Mouse (Mus musculus): ENCODE results near the gene BC017158. TPM values are rescaled to one million over a fixed set of nuclear protein-coding genes. Genes with fewer than 3 reads are reported as not detected.

Gene BC017158
- total RNA-seq, 2 experiments from 2014 or later: 39.3 to 39.4 TPM

- DNase-seq (ENCODE audit: low spot score in 2 of 2): no peak
Measured at GRCm38 (mm10) chr7:128266056-128266455, 31.9 kb downstream of the BC017158 start.

GRCm38 (mm10) chr7:128265411-128265810 lies 32.6 kb downstream of the BC017158 start, which contains the start of gene Slc5a2:
Gene Slc5a2 (plus strand): TSS chr7:128265657.
- no peak for DNase-seq (ENCODE audit: low spot score in 2 of 2)

- no peak for DNase-seq (ENCODE audit: low spot score in 2 of 2)
Measured at GRCm38 (mm10) chr7:128256783-128257334, 41.1 kb downstream of the BC017158 start.

DNA sequence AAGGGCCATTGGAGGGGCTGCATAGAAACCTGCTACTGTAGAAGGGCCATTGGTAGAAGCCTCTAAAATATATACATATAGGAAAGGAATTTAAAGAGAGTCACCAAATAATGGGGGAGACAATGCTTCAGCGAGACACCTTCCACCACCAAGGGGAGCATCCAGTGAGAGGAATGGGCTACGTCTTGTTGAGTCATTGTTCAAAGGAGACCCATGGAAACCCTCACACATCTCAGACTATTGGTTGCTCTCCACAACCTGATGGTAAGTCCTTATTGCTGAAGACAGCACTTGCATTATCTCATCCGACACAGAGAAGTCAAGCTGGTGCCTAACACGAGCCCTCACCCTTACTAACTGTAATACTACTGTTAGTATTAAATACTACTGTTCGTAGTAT lies 42.2 kb downstream of the BC017158 start:
- DNase-seq (ENCODE audit: low spot score in 2 of 2): no peak

DNA sequence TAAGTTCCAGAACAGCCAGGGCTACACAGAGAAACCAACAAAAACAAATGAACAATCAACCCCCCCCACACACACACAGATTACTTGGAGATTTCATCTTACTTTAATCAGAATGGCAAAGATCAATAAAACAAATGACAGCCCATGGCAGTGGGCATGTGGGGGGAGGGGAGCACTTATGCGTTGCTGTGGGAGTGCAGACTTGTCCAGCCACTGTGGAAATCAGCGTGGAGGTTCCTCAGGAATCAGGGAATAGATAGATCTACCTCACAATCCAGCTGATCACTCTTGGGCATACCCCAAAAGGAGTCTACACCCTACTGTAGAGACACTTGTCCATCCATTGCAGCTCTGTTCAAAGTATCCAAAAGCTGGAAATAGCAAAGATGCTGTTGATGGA lies 43.0 kb downstream of the BC017158 start:
- DNase-seq (ENCODE audit: low spot score in 2 of 2): no peak

DNA sequence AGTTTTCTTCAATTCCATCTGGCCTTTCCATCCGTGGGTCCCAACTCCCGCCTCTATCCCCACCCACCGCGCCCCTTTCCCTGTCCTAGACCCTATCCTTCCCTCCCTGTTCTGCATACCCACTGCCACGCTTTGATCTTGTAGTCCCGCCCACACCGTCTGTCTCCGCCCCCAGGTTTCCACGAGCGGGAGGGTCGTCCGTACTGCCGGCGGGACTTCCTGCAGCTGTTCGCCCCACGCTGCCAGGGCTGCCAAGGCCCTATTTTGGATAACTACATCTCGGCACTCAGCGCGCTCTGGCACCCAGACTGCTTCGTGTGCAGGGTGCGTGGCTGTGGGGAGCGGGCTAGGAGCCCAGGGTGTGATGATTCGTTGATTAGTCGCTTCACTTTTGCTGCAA lies 45.4 kb downstream of the BC017158 start:
- no peak for DNase-seq (ENCODE audit: low spot score in 2 of 2)

GRCm38 (mm10) chr7:128251946-128252345 lies 46.0 kb downstream of the BC017158 start:
- DNase-seq (ENCODE audit: low spot score in 2 of 2): no peak

GRCm38 (mm10) chr7:128249998-128250397 lies 48.0 kb downstream of the BC017158 start:
- DNase-seq (ENCODE audit: low spot score in 2 of 2): no peak

GRCm38 (mm10) chr7:128248081-128249042 lies 49.6 kb downstream of the BC017158 start:
- no peak for DNase-seq (ENCODE audit: low spot score in 2 of 2)

- DNase-seq (ENCODE audit: low spot score in 2 of 2): peak; percentile 50 to 76
Measured at GRCm38 (mm10) chr7:128247443-128247842, 50.5 kb downstream of the BC017158 start.

DNA sequence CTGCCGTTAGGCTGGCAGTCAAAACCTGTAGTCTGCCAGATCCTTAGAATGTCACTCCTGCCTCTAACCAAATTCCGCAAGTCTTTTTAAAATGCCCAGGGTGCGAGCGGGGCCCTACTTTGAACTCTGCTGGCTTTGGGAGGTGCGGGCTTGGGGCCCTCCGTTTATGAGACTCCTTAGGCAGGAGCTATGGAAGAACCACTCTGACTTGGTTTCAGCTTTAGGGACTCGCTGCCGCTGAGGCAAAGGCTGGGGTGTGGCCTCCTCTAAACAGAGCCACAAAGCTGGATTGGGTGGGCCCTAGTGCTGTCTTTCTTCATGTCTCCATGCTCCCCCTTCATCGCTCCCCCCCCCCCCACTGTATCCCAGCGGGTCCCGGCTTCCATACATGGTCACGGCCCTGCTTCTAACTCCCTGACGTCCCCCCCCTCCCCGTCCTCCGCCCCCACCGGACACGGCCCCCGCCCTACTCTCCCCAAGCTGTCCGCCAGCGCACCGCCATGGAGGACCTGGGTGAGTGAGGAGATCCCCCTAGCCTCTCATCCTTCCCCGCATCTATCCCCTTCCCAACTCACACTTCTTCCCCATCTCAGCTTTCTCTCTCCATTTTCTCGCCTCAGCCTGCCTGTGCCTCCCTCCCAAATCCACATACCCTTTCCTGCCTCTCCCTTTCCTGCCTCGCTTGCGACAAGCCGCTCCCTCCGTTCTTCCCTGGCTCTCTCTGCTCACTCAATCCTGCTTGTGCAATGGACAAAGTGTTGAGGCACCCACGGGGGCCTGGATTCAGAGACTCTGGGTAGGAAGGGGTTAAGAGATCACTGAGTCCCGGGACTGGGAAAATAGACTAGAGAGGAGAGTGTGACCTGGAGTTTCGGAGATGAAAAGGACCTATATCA lies 51.2 kb downstream of the BC017158 start, which contains the start of gene Tgfb1i1:
TSS of gene Tgfb1i1 (plus strand) at position 317 of the 896 bp plus-strand sequence.
- no peak for DNase-seq (ENCODE audit: low spot score in 2 of 2)

- no peak for DNase-seq (ENCODE audit: low spot score in 2 of 2)
Measured at GRCm38 (mm10) chr7:128245547-128245946, 52.4 kb downstream of the BC017158 start.

GRCm38 (mm10) chr7:128244410-128245025 lies 53.5 kb downstream of the BC017158 start:
- no peak for DNase-seq (ENCODE audit: low spot score in 2 of 2)

DNA sequence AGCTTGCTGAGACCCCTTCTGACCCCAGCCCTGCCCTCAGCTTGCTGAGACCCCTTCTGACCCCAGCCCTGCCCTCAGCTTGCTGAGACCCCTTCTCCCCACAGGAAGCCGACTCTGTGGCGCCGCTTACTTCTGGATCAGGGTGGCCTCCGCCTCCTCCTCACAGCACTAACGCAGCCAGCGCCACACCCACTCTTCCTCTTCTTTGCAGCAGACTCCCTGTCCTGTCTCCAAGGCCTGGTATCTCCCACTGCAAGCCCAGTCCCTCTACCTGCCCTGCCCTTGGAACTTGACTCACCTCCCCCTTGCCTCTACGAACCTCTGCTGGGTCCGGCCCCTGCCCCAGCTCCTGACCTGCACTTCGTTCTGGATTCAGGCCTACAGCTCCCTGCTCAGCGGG lies 54.0 kb downstream of the BC017158 start:
- DNase-seq (ENCODE audit: low spot score in 2 of 2): no peak

DNA sequence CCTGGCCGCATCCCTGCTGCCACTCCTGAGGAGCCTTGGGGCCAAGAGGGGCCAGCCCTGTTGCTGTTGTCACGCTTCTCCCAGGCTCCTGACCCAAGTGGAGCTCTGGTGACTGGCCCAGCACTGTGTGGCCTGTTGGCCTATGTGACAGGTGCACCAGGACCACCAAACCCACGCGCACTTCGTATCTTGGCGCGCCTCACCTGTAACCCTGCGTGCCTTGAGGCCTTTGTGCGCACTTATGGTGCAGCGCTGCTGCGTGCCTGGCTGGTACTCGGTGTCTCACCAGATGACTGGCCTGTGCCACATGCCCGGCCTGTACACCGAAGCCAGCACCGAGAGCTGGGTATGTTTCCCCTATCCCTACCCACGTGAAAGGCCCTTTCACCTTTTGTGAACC lies 55.6 kb downstream of the BC017158 start:
- no peak for DNase-seq (ENCODE audit: low spot score in 2 of 2)

DNA sequence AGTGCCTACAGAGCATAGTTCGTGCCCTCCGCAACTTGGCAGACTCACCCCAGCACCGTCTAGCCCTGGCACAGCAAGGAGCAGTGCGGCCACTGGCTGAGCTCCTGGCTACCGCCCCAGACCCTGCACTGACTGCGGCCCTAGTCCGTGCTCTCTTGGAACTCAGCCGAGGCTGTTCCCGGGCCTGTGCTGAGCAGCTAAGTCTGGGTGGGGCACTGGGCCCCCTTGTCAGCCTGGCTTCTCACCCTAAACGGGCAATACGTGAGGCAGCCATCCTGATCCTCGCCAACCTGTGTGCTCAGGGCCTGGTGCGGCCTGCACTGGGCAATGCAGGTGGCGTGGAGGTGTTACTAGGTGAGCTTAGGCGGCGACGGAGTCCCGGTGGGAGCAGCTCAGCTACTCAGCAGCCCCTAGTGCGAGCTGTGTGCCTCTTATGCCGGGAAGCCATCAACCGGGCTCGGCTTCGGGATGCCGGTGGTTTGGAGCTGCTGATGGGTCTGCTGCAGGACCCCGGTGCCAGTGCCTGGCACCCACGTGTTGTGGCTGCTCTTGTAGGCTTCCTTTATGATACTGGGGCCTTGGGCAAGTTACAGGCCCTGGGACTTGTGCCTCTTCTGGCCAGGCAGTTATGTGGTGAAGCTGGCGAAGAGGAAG lies 57.7 kb downstream of the BC017158 start:
- DNase-seq (ENCODE audit: low spot score in 2 of 2): no peak

- DNase-seq (ENCODE audit: low spot score in 2 of 2): no peak
Measured at GRCm38 (mm10) chr7:128238991-128239390, 59.0 kb downstream of the BC017158 start.

DNA sequence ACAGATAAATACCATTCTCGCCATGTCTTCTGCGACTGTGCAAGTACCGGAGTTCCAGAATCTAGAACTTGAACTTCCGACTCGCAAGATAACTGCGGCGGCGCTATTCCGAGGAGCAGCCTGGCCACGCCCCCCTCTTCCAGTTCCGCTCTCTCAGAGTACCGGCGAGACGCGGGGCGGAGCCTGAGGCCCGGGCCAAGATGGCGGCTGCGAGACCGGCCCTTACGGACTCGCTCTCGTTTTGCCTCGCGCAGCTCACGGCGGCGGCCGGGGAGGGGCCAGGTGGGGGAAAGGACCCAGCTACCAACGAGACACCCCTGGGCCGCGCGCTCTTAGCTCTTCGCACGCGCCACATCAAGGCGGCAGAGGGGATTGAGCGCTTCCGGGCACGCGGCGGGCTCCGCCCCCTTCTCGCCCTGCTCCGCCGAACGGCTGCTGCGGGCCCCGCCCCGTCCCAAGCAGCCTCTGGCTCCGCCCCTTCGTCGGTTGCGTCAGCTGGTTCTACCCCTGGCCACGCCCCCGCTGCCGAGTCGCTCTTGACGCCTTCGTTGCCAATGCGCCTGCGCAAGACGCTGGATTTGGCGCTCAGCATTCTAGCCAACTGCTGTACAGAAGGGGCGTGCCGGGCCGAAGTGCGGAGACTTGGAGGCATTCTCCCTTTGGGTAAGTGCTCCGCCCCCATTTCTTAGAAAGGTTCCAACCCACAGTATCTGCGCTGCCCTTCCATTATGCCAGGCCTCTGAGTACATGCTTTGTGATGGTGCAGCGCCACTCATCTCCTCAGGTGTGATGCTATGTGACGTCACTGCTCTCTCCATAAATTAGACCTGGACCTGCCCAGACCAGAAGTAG lies 59.8 kb downstream of the BC017158 start, which contains the start of gene 9130023H24Rik:
TSS of gene 9130023H24Rik (minus strand) at position 105 of the 852 bp plus-strand sequence.
- peak; percentile 99 to 100 for DNase-seq (ENCODE audit: low spot score in 2 of 2)

DNA sequence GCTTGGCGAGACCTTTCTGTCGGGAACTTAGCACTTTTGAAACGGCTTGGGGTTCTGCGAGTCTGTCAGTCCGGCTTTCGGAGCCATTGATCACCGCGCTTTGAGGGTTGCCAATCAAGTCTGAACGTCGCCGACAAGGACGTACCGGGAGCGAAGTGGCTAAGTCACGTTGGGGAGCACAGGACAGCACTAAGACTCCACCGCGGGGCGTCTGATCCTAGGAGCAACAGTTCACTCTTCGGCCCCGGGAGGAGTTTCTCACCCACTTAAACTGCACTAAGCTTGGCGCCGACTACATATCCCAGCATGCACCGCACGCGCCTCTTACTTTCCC lies 60.4 kb downstream of the BC017158 start:
- no peak for DNase-seq (ENCODE audit: low spot score in 2 of 2)
